Mouse (Mus musculus): Measurements from ENCODE around the gene Btbd2. TPM values are rescaled to one million over a fixed set of nuclear protein-coding genes. Genes with fewer than 3 reads are reported as not detected.
A peak's percentile ranks its signal among the peaks of the same experiment; 100 is the strongest.

Gene Btbd2
- total RNA-seq, 2 experiments from 2014 or later, result 30.5 to 31.4 TPM

DNA sequence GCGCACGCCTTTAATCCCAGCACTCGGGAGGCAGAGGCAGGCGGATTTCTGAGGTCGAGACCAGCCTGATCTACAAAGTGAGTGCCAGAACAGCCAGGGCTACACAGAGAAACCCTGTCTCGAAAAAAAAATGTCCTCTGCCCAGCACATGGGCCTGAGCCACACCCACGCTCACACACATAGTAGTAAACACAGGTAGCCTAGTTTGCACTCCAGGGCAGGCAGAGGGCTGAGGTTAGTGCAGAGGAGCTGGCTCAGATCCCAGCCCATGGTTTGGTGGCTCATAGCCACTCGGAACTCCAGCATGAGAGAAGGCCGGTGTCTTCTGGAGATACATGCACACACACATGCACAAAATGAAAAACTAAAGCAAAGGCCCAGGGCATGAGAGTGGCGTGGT lies 9.9 kb downstream of the Btbd2 start:
- no peak for DNase-seq

DNA sequence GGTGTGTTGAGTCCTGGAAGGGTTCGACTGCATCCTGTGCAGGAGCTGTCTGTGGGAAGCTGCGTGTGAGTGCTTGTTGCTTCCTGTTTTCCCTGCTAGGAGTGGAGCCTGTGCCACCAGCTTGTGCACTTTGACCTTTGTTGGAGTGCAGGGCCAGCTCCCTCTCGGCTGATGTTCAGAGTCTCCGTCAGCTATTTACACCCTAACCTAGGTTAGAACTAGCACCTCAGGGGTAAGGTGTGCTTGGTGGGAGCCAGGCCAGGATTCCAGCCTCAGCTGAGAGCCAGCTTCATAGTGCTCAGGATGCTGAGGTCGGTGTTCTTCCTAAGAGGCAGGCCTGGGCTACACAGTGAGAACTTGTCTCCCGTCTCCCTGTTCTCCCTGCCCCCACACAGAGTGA lies 21.5 kb downstream of the Btbd2 start:
- DNase-seq, result no peak

DNA sequence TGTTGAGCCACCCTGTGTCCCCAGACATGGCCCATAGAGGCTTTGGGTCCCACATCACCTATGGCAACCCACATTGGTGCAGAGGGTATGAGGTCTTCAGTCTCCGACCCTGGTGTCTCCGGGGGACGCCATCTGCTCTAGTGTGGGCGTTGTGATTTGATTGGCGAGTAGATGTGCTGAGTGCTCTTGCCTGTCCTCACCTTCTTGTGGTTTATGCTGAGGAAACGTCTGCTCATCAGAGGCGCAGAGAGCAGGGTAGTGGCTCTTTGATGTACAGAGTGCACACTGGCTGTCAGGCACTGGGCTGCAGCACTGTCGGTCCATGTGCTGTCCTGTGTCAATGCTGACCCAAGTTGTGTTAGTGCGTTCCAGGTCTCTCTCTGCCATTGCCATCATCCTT lies 27.9 kb downstream of the Btbd2 start:
- DNase-seq, result no peak

DNA sequence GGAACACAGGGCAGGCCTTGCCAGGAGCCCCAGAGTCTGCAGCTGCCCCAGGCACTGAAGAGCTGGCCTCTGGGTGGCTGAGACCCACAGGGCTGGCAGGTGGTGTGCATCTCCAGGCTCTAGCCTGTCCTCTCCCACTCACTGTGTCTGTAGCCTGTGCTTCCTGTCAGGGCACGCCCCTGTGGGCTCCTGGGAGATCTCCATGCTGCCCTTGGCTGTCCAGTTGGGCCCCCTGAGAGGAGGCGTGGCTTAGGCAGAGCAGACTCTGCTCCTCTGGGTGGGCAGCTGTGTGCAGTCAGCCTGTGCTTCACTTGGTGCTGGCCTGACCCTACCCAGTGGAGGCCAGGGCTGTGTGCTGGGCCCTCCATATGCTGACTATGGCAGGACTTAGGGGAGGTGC lies 29.2 kb downstream of the Btbd2 start:
- DNase-seq, result peak; percentile 65

DNA sequence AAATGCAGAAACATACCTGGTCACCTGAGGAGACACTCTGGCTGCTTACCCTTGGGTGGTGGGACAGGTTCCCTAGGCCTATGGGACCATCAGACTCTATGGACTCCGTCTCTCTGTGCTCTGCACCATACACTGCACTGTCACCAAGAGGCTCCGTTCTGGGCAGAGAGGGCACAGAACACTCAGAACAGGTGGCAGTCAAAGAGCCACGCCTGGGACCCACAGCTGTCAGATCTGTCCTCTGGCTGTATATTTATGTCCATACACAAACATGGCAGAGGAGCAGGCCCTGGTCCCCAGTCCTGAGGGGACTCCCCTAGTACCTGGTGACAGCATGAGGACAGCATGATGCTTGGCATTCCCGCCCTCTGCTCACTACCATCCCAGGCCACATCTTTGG lies 31.1 kb downstream of the Btbd2 start:
- DNase-seq, result no peak

DNA sequence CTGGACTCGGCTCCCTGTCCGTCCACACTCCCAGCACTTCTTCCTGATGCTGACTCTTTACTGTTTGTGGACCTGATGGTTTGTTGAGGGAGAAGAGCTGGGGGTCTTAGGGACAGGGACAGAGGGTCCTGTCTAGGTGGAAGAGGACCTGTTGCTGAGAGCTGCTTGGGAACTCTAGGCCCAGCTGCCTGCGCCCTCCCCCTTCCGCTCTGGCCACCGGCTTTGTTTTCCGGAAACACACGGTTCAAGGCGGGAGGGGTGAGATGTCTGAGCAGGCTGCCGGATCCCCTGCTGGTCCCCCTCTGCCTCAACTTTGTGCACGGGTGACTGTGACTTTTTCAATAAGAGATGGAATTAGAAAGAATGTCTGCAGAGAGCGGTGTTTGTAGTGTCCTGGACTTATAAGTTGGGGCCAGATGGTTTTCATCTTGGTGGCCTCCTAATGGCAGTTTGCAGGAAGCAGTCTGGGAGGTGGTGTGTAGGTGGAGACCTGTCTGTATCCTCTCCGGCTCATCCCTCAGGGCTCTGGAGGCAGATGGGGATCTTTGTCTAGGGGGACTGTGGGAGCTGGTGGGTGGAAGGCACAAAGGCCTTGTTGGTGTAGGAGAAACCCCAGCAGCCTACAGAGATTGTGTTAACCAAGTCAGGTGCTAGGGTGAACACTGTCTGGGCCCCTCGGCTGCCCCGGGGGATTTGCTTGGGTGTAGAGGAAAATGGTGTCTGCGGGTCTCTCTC lies 33.2 kb downstream of the Btbd2 start:
- peak; percentile 56 for DNase-seq

DNA sequence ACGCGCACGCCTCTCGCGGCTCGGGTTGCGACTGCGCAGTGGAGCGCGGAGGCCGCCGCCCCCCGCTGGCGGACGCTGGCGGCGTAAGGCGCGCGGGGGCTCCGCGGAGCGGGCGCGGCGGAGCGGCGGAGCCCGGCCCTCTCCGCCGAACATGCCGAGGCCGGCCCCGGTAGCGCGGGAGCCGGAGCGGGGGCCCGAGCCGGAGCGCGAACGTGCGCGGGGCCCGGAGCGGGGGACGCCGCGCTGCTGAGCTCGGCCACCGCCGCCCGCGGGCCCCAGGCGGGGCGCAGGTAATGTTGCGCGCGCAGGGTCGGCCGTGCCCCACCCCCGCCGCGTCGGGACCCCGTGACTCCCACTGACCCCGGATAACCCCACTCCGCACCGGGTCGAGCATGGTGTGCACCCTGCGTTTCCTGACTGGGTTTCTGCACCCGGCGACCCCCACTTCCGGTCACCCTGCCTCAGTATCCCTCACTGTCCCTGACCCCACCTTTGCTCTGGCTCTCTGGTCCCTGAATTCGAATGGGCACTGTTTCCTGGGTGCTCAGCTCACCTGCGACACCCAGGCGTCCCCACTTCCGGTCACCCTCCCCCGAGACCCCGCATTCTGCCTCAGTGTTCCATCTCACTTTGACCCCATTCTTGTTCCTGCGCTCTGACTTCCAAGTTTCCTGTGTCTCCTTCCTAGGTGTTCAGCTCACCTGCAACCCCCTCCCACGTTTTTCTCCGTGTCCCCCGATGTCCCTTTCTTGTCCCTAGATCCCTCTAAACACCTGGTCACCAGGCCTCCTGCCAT lies 34.0 kb downstream of the Btbd2 start, which contains the start of gene Csnk1g2:
Gene Csnk1g2, plus strand, starts transcription at position 178 of the 796 bp plus-strand sequence.
- peak; percentile 53 for DNase-seq

DNA sequence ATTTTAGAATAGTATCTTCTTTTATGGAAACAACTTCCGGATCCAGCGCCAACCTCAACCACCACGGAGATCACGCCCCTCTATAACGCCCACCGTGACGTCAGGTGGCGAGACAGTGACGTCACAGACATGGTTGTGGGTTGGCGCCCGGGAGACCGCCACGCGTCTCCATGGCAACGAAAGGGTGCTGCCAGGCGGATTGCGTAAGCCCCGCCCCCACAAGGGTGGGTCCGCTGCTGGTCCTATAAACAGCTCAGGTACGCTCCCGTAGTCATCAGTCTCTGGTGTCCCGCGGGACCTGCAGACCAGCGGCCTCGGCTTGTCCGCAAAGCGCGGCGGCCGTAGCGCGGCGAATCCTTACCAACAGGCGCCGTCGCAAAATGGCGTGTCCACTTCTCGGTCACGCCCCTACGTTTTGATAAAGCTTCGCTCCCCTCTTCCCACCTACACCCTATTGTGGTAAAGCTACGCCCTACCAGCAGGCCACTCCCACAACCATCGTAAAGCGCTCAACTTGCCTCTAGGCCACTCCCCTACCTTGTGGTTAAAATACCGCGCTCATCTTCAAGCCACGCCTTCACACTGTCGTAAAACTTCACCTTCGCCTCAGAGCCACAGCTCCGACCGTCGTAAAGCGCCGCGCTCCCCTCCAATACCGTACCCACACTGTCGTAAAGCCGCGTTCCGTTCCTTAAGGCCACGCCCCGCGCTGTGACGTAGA lies 34.8 kb downstream of the Btbd2 start:
- DNase-seq, result peak; percentile 98

DNA sequence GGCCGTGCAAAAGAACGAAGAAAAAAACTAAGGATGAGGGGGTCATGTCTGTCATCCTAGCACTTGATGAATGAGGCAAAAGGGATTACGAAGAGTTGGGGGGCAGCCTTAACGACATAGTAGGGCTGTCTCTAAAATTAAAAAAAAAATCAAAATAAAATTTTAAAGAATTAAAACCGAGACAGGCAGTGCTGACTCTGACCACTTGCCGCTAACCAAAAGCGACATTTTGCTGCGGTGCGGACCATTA lies 35.3 kb downstream of the Btbd2 start:
- no peak for DNase-seq

DNA sequence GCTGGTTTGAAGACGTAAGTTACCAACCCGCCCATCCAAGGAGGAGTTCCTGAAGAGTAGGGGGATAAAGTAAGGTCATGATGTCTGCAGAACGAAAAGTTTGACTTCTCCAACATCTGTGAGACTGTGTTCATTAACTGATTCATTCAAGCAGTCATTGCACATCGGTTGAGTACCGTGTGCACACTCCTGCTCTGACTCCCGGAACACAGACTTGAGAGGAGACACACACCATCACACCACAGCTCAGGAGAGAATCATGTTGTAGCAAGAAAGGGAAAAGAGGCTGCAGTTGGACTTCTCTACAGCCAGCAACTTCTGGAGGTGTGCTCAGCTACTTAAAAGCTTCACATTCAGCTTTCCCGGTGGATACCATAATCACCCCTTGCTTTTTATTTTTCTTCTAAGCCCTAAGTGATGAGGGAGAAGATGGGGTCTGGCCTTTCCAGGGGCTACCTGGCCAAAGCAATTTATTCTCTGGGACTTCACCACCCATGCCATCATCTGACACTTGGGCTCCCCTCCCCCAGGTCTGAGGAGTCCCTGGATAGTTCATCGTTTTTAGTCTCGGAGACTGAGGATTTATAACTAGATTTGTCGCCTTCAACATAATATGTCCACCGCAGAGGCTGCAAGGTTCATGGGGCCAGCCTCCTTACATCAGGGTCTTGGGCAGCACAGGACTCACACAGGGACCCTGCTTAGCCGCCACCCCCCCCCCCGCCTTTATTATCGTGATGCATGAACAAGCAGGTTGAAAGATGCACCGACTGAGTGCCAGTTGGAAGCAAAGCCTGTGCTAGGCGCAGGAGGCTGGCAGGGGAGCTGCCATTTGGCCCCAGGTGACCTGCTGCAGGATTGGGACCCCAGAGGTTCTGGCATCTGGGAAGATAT lies 35.8 kb downstream of the Btbd2 start:
- DNase-seq, result no peak

DNA sequence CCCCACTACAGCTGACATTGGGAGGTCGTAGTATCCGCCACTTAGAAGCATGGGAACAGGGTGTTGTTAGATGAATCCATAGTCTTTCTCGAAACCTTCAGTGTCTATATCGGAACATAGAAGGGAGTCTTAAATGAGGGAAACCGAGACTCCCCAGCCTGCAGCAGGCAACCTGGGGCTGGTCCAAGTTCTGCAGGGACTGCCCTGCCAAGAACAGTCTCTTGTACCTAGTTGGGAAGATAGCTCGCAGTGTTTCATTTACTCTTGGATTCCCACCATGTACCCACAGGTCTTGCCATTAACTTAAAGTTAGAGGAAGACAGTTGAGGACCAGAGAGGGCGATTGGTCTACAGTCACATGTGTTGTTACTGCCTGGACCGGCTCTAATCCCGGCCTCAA lies 36.5 kb downstream of the Btbd2 start:
- no peak for DNase-seq

DNA sequence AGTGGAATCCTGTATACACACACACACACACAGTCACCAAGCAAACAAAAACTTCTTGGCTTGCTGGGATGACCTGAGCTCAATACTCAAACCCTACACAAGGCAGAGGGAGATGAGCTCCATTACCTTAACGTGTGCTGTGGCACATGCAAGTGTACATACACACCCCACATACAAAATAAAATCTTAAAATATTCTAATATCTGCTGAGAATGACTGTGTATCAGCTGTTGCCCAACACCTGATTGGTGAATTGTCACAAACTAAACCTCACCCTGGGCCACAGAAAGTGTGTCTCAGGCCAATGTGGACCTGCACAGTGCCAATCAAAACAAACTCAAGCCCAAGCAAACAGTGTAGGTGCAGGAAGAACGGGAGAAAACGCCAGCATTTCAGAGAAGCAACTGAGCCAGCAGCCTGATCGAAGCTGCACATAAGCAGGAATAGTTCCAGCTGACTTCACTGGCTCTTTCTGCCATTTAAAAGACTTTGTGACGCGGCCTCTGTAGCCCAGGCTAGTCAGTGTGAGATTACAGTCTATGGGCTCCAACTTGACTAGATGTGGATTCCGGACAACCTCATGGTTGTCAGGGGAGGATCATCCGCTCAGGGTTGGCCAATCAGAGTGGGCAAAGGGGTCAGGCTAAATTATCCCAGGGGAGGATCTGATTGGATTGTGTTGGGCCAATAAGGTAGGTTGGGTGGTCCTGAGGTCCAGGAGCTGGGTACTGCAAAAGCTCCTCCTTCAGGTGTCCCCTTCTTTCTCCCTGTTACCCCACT lies 37.2 kb downstream of the Btbd2 start:
- DNase-seq, result no peak

DNA sequence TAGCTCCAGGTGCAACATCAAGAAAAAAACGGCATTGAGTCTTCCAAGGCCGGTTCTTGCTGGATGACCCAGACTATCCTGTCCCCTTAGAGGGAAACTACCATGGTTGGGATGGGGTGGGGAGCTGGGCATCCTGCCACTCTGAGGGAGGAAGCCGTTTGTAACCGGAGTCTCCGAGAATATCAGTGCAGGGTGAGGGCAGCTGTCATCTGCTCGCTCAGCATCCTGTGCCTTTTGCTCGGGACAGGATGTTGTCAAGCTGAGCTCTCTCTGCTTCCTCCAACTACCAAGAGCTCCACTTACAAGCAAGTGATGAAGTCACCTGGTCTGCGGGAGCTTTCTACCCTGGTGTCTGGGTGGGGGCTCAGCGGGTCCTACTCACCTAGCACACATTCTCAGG lies 38.7 kb downstream of the Btbd2 start:
- peak; percentile 59 for DNase-seq

DNA sequence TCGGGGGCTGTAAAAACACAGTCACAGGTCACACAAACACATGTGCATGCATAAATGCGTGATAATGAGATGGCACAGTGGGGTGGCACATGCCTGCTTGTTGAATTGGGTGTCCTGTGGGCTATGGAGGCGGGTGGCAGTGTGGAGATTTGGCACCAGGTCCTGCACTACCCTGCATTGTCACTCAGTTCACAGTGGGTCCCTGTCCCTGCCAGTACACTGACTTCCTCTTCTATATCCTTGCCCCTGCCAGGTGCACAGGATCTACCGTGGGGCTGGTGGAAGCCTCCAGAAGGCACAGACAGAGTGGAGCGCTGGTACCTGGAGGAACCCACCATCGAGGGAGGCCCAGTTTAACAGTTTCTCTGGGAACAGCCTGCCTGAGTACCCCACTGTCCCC lies 42.5 kb downstream of the Btbd2 start:
- no peak for DNase-seq

DNA sequence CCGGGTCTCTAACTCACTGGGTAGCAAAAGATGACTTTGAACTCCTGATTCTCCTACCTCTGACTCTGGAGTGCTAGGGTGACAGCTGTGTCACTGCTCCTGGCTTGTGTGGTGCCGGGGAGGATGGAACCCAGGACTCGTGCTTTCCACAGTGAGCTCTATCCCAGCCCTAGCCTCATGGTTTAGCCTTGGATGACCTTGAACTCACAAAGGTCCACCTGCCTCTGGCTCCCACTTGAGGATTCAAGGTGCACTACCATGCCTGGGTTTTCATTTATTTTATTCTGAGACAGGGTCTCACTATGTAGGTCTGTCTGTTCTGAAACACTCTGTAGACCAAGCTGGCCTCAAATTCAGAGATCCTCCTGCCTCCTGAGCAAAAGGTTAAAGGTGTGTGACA lies 43.0 kb downstream of the Btbd2 start:
- DNase-seq, result no peak

DNA sequence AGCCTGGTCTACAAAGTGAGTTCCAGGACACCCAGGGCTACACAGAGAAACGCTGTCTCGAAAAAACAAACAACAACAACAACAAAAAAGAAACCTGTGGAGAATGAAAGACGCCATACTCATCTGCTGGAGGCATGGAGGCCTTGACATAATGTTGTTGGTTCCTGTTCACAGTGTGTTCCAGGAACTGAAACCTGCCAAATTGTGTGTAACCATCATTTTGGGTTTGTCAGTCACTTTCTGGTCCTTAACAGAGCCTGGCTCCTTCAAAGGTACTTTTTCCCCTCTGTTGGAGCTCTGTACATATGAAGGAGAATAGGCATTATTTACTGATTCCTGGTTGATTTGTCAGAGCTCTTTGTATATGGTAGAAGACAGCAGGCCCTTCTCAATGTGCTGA lies 45.0 kb downstream of the Btbd2 start:
- no peak for DNase-seq

DNA sequence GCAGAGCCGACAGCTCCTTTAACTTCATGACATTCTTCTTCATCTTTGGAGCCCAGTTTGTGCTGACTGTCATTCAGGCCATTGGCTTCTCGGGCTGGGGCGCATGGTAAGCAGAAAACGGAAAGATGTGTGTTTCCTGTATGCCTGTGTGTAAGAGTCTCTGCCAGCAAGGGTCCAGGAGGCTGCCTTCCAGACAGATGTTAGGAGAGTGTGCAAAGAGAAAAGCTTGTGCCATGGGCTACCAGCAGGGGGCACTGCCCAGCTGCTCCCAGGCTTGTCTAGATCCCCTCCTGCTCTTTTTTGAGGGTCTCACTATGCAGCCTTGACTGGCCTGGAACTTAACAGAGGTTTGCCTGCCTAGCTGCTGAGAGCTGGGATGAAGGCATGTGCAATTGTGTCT lies 45.8 kb downstream of the Btbd2 start:
- no peak for DNase-seq

DNA sequence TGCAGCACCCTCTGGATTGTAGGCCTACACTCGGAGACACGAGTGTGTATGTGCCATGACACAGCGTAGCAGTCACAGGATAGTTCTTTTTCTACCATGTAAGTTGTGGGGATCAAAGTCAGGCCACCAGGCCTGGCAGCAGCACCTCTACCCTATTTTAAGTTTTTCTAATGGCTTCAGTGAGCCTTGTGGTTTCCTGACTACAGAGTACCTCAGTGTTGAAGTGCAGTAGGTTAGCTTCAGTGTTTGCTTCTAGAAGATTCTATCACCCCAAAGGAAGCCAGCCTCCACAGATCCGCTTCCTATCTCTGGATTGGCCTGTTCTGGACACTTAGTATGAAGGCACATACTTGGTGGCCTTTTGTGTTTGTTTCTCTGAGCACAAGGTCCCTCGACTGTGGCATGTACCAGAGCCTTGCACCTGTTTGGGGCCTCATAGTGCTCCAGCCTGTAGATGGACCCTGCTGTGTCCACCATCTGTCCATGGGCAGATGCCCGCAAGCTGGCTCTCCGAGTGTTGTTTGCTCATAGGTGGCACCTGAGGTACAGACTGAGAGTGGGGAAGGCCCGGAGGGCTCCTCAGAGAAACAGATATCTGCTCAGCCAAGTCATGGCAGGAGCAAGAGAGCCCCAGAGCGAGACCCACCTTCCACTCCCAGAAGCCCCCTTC lies 46.6 kb downstream of the Btbd2 start:
- no peak for DNase-seq

DNA sequence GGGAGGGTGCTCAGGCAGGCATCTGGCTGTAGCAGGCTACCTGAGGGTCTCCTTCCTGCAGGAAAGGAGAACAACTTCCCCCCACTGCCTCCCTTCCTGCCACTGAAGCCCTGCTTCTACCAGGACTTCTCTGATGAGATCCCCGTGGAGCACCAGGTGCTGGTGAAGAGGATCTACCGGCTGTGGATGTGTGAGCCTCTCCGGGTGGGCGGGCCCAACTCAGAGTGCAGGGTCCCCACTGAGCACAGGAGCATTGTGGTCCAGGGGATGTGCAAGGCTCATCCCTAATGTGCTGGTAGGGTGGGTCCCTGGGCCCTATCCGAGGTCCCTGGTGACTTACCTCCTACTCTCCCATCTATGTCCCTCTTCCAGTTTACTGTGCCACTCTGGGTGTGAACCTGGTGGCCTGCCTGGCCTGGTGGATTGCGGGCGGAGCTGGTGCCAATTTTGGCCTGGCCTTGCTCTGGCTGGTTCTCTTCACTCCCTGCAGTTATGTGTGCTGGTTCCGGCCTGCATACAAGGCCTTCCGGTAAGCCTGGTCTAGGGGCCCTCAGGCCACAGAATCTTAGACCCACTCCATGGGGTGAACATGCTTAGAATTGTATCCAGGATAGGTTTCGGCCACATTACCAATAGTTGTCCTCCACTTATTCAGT lies 47.5 kb downstream of the Btbd2 start:
- DNase-seq, result no peak

DNA sequence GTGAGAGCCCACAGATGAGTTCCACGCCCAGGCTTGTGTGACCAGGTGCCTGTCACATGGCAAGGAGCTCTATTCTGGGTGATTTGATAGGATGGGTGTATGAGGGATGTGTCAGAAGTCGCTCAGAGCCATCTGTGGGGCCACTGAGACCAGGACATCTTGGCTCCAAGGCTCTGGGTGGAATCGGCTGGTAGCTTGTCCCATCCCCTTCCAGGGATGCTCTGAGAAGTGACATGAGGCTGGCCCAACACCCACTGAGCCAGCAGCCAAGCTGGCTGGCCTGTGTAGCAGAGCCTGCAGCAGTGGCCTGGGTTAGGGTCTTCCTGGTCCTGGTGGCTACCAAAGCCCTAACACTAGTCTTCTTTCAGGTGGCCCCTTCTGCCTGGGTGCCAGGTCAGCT lies 48.4 kb downstream of the Btbd2 start:
- no peak for DNase-seq

Measured in gastrocnemius, postnatal 25 days (tissue).